Mouse (Mus musculus) CH12.LX (cell line): ENCODE results near the gene Krtap5-3. TPM values are rescaled to one million over a fixed set of nuclear protein-coding genes. Genes with fewer than 3 reads are reported as not detected.
"Not testable (repeated sequence)": the region's sequence is repeated elsewhere in the genome, so short reads cannot be mapped to it uniquely, and the experiment has no call there.

Experiments
- DNase-seq: peaks from one replicate; pipeline ENCODE4 v3.0.0-alpha.2; 2013; ENCODE audit errors: extremely low read depth
- H3K27ac ChIP-seq: 2 replicates; pipeline ENCODE4 v1.5.1; 2012; ENCODE audit warnings: low read depth, mild to moderate bottlenecking, control low read depth, moderate library complexity; ENCODE audit not compliant: insufficient read depth
- H3K27me3 ChIP-seq: replicated peaks from 2 replicates; pipeline ENCODE3; 2012; ENCODE audit warnings: inconsistent platforms
- H3K36me3 ChIP-seq, 2 experiments: replicated peaks in 1 of 2; 2 replicates each; pipeline versions ENCODE3 to v1.6.1; 2012; ENCODE audit warnings: inconsistent platforms in 1 of 2, low read length in 1 of 2, mild to moderate bottlenecking in 1 of 2, mixed read lengths in 1 of 2, moderate library complexity in 1 of 2; ENCODE audit not compliant: control insufficient read depth in 1 of 2, insufficient read depth in 1 of 2
- H3K4me1 ChIP-seq, 2 experiments: 2 replicates each; pipeline ENCODE4 v1.6.1; 2012; ENCODE audit warnings: inconsistent platforms in 1 of 2, moderate library complexity in 1 of 2; ENCODE audit not compliant: insufficient read depth in 2 of 2, control insufficient read depth in 1 of 2
- H3K4me2 ChIP-seq: 2 replicates; pipeline ENCODE4 v1.6.1; 2012; ENCODE audit warnings: low read depth, mild to moderate bottlenecking, control low read depth; ENCODE audit not compliant: poor library complexity, insufficient read depth, severe bottlenecking
- H3K4me3 ChIP-seq, 3 experiments: fragments of 150-350 bp in 1 of 3; sonication (generic) in 1 of 3; replicated peaks in 1 of 3; 2 replicates each; pipeline versions ENCODE3 to v1.5.1; 2011 to 2012; ENCODE audit warnings: low read depth in 2 of 3, low read length in 2 of 3, mild to moderate bottlenecking in 2 of 3, moderate library complexity in 2 of 3, control low read depth in 1 of 3, improper control_type of control experiment in 1 of 3, inconsistent platforms in 1 of 3, mixed read lengths in 1 of 3; ENCODE audit not compliant: poor library complexity in 1 of 3
- H3K79me2 ChIP-seq: replicated peaks from 2 replicates; pipeline ENCODE4 v1.6.1; 2012; ENCODE audit warnings: mild to moderate bottlenecking, moderate library complexity; ENCODE audit not compliant: control insufficient read depth, poor library complexity, insufficient read depth, severe bottlenecking; ENCODE audit errors: extremely low read depth
- H3K9ac ChIP-seq: 2 replicates; pipeline ENCODE4 v1.6.1; 2012; ENCODE audit warnings: low read depth, mild to moderate bottlenecking, control low read depth, moderate library complexity; ENCODE audit not compliant: insufficient read depth
- H3K9me3 ChIP-seq: replicated peaks from 2 replicates; pipeline ENCODE3; 2012; ENCODE audit warnings: low read length, inconsistent platforms, mixed read lengths
- BHLHE40 ChIP-seq: IDR thresholded peaks from 2 replicates; pipeline ENCODE4 v1.6.1; 2011; ENCODE audit warnings: mild to moderate bottlenecking, low read depth, low read length, improper control_type of control experiment
- CTCF ChIP-seq, 2 experiments: IDR thresholded peaks in 1 of 2; conservative IDR thresholded peaks in 1 of 2; 2 replicates each; pipeline ENCODE4 v1.5.1; 2011 to 2012; ENCODE audit warnings: low read depth in 2 of 2, low read length in 2 of 2, improper control_type of control experiment in 1 of 2, inconsistent platforms in 1 of 2, mild to moderate bottlenecking in 1 of 2, moderate library complexity in 1 of 2
- E2F4 ChIP-seq: IDR thresholded peaks from 2 replicates; pipeline ENCODE4 v1.6.1; 2011; ENCODE audit warnings: low read depth, low read length, improper control_type of control experiment; ENCODE audit not compliant: insufficient replicate concordance
- JUND ChIP-seq: conservative IDR thresholded peaks from 2 replicates; pipeline ENCODE4 v1.6.1; 2011; ENCODE audit warnings: low read depth, low read length, improper control_type of control experiment
- KAT2A ChIP-seq: IDR thresholded peaks from 2 replicates; pipeline ENCODE4 v1.6.1; 2012; ENCODE audit warnings: low read length, improper control_type of control experiment, inconsistent platforms; ENCODE audit not compliant: insufficient replicate concordance
- MAZ ChIP-seq: IDR thresholded peaks from 2 replicates; pipeline ENCODE4 v1.6.1; 2012; ENCODE audit warnings: low read depth, mild to moderate bottlenecking, inconsistent platforms, low read length, improper control_type of control experiment, moderate library complexity
- NELFE ChIP-seq: IDR thresholded peaks from 2 replicates; pipeline ENCODE4 v1.6.1; 2011; ENCODE audit warnings: low read depth, low read length, improper control_type of control experiment
- NRF1 ChIP-seq: IDR thresholded peaks from 2 replicates; pipeline ENCODE4 v1.6.1; 2014; ENCODE audit warnings: low read depth, mild to moderate bottlenecking, inconsistent platforms, low read length, improper control_type of control experiment, moderate library complexity
- RAD21 ChIP-seq: IDR thresholded peaks from 2 replicates; pipeline ENCODE4 v1.6.1; 2011; ENCODE audit warnings: low read depth, mild to moderate bottlenecking, low read length, improper control_type of control experiment, moderate library complexity
- SMC3 ChIP-seq: IDR thresholded peaks from 2 replicates; pipeline ENCODE4 v1.6.1; 2011; ENCODE audit warnings: low read depth, low read length, improper control_type of control experiment
- ZMIZ1 ChIP-seq: IDR thresholded peaks from 2 replicates; pipeline ENCODE4 v1.6.1; 2012; ENCODE audit warnings: low read depth, mild to moderate bottlenecking, inconsistent platforms, low read length, improper control_type of control experiment
- dilution Hi-C: fragments of 300-500 bp; cut with MboI; formaldehyde crosslinking; loops from 2 replicates; pipeline ENCODE4 v1.14.3; 2020; ENCODE audit warnings: low sequenced_read_pairs; ENCODE audit not compliant: extremely low pct_unique_long_range_greater_than_20kb, extremely low pct_ligation_motif_present
- in situ Hi-C: fragments of 300-500 bp; cut with MboI; formaldehyde crosslinking; loops from 3 replicates; pipeline ENCODE4 v1.14.3; 2019; ENCODE audit warnings: low sequenced_read_pairs, low pct_ligation_motif_present, low pct_unique_long_range_greater_than_20kb, mixed read lengths
- polyA plus RNA-seq: library from polyadenylated mRNA; unstranded; fragments of >175 nt; gene quantifications from 2 replicates; pipeline ENCODE4 v1.2.1, GENCODE M21; 2012; ENCODE audit warnings: low read depth; ENCODE audit not compliant: insufficient read length
- total RNA-seq, 2 experiments: library from RNA; depleted of rRNA; stranded (reverse); fragments of 300-350 nt in 1 of 2; fragments of >200 nt in 1 of 2; gene quantifications; 2 replicates each; pipeline ENCODE4 v1.2.3; 2012 to 2014

The Krtap5-3 gene
- total and polyA plus RNA-seq, 3 experiments = not detected

- dilution Hi-C loops = no loop called here
- TF ChIP-seq MAZ (no peak), NRF1 (no peak)
Observed at GRCm38 (mm10) chr7:142159366-142159765, 41.8 kb upstream of the Krtap5-3 start.

GRCm38 (mm10) chr7:142165639-142166038 is 35.5 kb upstream of the Krtap5-3 start, which contains the start of gene Gm4553:
Gene Gm4553, minus strand, starts transcription at chr7:142165739.
- H3K79me2 ChIP-seq, H3K4me1 ChIP-seq, H3K4me2 ChIP-seq, H3K4me3 ChIP-seq, in situ Hi-C loops, H3K36me3 ChIP-seq, H3K9me3 ChIP-seq, dilution Hi-C loops, DNase-seq, H3K27ac ChIP-seq, H3K9ac ChIP-seq: not testable (repeated sequence)
- H3K27me3 ChIP-seq = peaks cover 55% of the 10 kb centered on the region

More at GRCm38 (mm10) chr7:142159366-142159765, 41.8 kb upstream of the Krtap5-3 start:
- Histone ChIP-seq H3K4me3 (no peak overlapping the region), H3K27ac (no peak overlapping the region), H3K27me3 (peaks cover 79% of the 10 kb centered on the region), H3K4me2 (no peak overlapping the region), H3K9ac (no peak overlapping the region), H3K36me3 (no peaks in the 10 kb centered on the region), H3K4me1 (no peaks in the 10 kb centered on the region), H3K9me3 (no peaks in the 10 kb centered on the region), H3K79me2 (no peaks in the 10 kb centered on the region)
- in situ Hi-C loops = no loop called here
- no peak for DNase-seq

GRCm38 (mm10) chr7:142169836-142170235 is 31.3 kb upstream of the Krtap5-3 start:
- Histone ChIP-seq H3K9me3 (no peaks in the 10 kb centered on the region), H3K27me3 (peaks cover 49% of the 10 kb centered on the region), H3K4me1 (no peaks in the 10 kb centered on the region), H3K4me3 (no peak overlapping the region), H3K4me2 (no peak overlapping the region), H3K9ac (no peak overlapping the region), H3K36me3 (no peaks in the 10 kb centered on the region), H3K27ac (no peak overlapping the region), H3K79me2 (no peaks in the 10 kb centered on the region)
- dilution Hi-C loops = no loop called here
- in situ Hi-C loops = no loop called here
- peak; percentile 29 for DNase-seq
- TF ChIP-seq CTCF (conservative IDR thresholded peaks at IDR 0.05 in 1 of 2, IDR thresholded peaks at IDR 0.05 in 1 of 2; ENCODE audit: low read depth in 2 of 2, low read length in 2 of 2) = peak; percentile 62 to 88
- no peak for TF ChIP-seq ZMIZ1
- TF ChIP-seq E2F4 = no peak
- TF ChIP-seq BHLHE40 = no peak
- TF ChIP-seq SMC3 = peak; percentile 57
- no peak for TF ChIP-seq KAT2A
- peak; percentile 86 for TF ChIP-seq RAD21
- TF ChIP-seq JUND = no peak
- TF ChIP-seq NELFE = peak; percentile 36; the same call in 1 of the 2 replicates

GRCm38 (mm10) chr7:142175905-142176304 is 25.3 kb upstream of the Krtap5-3 start, which contains the start of gene Krtap5-2:
Gene Krtap5-2, minus strand, starts transcription at chr7:142176005.
- in situ Hi-C loops, dilution Hi-C loops, DNase-seq: not testable (repeated sequence)

More at GRCm38 (mm10) chr7:142175905-142176304, 25.3 kb upstream of the Krtap5-3 start, which contains the start of gene Krtap5-2:
- not testable (repeated sequence) for H3K4me3 ChIP-seq, H3K4me2 ChIP-seq, H3K9ac ChIP-seq, H3K79me2 ChIP-seq, H3K27ac ChIP-seq, H3K4me1 ChIP-seq, H3K36me3 ChIP-seq, H3K9me3 ChIP-seq
- peaks cover 59% of the 10 kb centered on the region for H3K27me3 ChIP-seq
